Mouse (Mus musculus): ENCODE results near the gene Krt19. TPM values are rescaled to one million over a fixed set of nuclear protein-coding genes. Genes with fewer than 3 reads are reported as not detected.

The Krt19 gene
- total and polyA plus RNA-seq, 2 experiments: 2.4 to 4.5 TPM

DNA sequence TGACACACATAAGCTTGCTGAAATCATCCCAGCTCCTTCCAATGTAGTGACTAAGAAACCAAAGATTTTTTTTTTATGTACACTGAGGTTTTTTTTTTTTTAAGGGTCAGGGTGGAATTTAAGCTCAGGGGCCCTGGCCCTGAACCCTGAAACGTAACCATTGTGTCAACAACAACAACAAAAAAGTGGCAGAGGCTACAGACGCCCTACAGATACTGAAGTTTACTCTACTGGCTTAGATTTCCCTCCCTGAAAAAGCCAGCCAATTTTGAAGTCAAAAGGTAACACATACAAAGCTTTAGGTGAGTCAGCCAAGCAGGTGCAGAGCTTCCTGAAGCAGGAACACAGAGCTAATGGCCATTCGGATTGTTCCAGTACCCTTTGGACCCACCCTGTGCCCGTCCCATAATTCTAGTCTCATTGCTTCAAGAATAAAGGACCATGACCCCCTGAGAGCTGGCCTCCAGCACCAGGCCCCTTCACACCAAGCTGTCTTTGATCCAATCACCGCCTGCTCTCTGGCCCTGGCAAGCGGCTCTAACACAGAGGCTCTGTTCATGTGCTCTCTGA is 9.5 kb upstream of the Krt19 start:
- H3K27me3 ChIP-seq (ENCODE audit: control insufficient read depth, insufficient read depth, low read length): no peaks in the 10 kb centered on the region
- no peak for TF ChIP-seq CTCF (IDR thresholded peaks at IDR 0.05; ENCODE audit: low read depth, low read length)
- no peaks in the 10 kb centered on the region for H3K79me2 ChIP-seq (ENCODE audit: control insufficient read depth, insufficient read depth, low read length)
- DNase-seq (ENCODE audit: extremely low read depth, low read depth, low spot score): no peak
- H3K4me1 ChIP-seq (ENCODE audit: control insufficient read depth, insufficient read depth, low read length): no peaks in the 10 kb centered on the region
- H3K9ac ChIP-seq (ENCODE audit: low read depth, low read length): no peak overlapping the region
- no peaks in the 10 kb centered on the region for H3K36me3 ChIP-seq (ENCODE audit: control insufficient read depth, insufficient read depth, low read length)
- WGBS: 51% methylated on average over 6 of the region's 6 CpGs
- no peak overlapping the region for H3K4me3 ChIP-seq (ENCODE audit: insufficient read depth, low read depth, low read length)
- no peak overlapping the region for H3K27ac ChIP-seq (replicated peaks; ENCODE audit: insufficient read depth, low read depth, low read length)

DNA sequence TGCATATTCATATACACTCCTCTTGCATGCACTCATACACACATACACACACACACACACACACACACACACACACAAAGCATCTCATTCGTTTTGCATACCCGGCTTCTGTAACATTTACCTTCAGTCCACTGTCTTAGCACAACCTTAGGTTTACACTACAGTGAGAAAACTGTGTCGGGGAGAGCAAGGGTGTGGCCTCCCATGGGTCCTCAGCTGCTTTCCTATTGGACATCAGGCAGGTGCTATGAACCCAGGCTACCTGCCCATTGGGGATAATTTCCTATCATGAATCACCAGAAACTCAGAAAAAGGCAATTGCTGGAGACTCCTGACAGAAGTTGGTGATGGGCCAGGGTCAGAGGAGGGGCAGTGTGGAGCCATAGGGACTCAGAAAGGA is 8.9 kb upstream of the Krt19 start:
- TF ChIP-seq POLR2A (IDR thresholded peaks at IDR 0.05; ENCODE audit: extremely low read depth, insufficient read depth, low read length) (no peak), CTCF (IDR thresholded peaks at IDR 0.05; ENCODE audit: low read depth, low read length) (no peak)
- Histone ChIP-seq H3K27ac (replicated peaks; ENCODE audit: insufficient read depth, low read depth, low read length) (no peak overlapping the region), H3K79me2 (ENCODE audit: control insufficient read depth, insufficient read depth, low read length) (no peaks in the 10 kb centered on the region), H3K9ac (ENCODE audit: low read depth, low read length) (no peak overlapping the region), H3K36me3 (ENCODE audit: control insufficient read depth, insufficient read depth, low read length) (no peaks in the 10 kb centered on the region), H3K4me1 (ENCODE audit: control insufficient read depth, insufficient read depth, low read length) (no peaks in the 10 kb centered on the region), H3K4me3 (ENCODE audit: insufficient read depth, low read depth, low read length) (no peak overlapping the region), H3K27me3 (ENCODE audit: control insufficient read depth, insufficient read depth, low read length) (no peaks in the 10 kb centered on the region)
- 66% methylated on average over 3 of the region's 3 CpGs for WGBS
- DNase-seq (ENCODE audit: extremely low read depth, low read depth, low spot score): no peak

DNA sequence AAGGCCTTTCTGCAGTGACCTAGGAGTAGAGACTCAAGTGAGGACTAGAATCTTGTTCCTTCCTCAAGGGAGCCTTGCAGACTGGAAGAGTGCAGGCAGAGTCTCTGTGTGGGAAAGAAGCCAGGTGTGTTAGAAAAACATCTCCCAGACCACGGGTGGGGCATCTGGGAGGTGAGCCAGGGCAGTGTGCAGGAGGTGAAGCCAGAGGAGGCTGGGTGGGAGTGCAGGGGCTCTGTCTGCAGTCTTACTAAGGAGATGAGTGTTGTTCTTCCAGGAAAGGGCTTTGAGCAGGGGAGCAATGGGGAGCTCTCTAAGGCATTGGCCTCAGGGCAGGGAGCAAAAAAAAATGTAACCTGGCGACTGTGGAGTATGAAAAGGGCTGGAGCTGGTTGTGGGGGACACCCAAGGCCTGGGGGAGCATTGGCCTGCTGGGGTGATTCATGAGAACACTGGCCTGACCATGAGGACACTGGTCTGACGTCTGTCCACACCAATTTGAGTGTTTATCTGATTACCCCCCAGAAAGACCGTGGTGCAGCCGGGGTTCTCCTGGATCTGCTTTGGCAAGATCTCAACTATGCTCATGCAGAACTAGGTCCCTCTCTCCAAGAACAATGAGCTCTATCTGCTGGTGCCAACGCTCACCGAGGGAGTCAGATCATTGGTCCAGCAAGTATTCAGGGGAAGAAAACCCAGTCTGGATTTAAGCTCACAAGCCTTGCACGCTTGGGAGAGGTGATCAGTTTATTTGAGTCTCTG is 7.2 kb upstream of the Krt19 start:
- Histone ChIP-seq H3K27ac (replicated peaks; ENCODE audit: insufficient read depth, low read depth, low read length) (no peak overlapping the region), H3K27me3 (ENCODE audit: control insufficient read depth, insufficient read depth, low read length) (no peaks in the 10 kb centered on the region), H3K36me3 (ENCODE audit: control insufficient read depth, insufficient read depth, low read length) (no peaks in the 10 kb centered on the region), H3K4me3 (ENCODE audit: insufficient read depth, low read depth, low read length) (no peak overlapping the region), H3K9ac (ENCODE audit: low read depth, low read length) (no peak overlapping the region), H3K4me1 (ENCODE audit: control insufficient read depth, insufficient read depth, low read length) (no peaks in the 10 kb centered on the region), H3K79me2 (ENCODE audit: control insufficient read depth, insufficient read depth, low read length) (no peaks in the 10 kb centered on the region)
- WGBS: 68% methylated on average over 8 of the region's 8 CpGs
- TF ChIP-seq POLR2A (IDR thresholded peaks at IDR 0.05; ENCODE audit: extremely low read depth, insufficient read depth, low read length): no peak
- DNase-seq (ENCODE audit: extremely low read depth, low read depth, low spot score): no peak

DNA sequence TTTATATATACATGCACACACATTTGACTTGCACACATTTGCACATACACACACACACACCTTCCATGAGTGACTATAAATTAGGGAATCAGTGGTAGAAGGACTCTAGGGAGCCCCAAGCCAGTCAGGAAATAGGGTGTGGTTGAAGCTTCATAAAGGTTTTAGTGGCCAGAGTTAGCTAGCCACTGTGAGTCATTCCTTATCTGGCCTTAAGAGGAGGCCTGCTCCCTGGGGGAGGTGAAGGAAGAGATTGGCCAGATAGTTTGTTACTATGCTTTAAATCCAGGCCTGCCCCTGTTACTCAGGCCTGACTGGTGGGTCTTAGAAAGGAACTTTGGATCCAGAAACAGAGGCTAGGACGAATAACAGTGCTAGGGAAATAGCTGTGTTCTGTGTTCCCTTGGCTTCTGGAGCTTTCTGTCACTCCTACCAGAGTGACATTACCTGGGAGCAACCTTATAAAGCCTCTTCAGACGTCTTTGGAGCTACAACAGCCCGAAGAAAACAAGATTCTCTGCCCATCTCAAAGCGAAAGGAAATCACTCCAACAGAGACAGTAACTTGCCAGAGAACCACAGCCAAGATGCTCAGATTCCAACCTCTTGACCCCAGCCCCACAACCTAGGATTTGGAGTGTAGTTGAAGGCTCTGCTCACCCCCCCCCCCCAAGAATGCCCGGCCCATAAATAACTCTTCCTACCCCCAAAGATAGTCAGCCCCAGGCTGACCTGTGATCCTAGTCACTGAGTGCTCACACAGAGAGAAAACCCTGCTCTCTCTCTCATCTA is 705 bp downstream of the Krt19 start:
- Histone ChIP-seq H3K27me3 (ENCODE audit: control insufficient read depth, insufficient read depth, low read length) (peaks cover 8% of the 10 kb centered on the region), H3K4me3 (ENCODE audit: insufficient read depth, low read depth, low read length) (no peak overlapping the region), H3K4me1 (ENCODE audit: control insufficient read depth, insufficient read depth, low read length) (no peaks in the 10 kb centered on the region), H3K27ac (replicated peaks; ENCODE audit: insufficient read depth, low read depth, low read length) (no peak overlapping the region), H3K9ac (ENCODE audit: low read depth, low read length) (no peak overlapping the region), H3K36me3 (ENCODE audit: control insufficient read depth, insufficient read depth, low read length) (no peaks in the 10 kb centered on the region), H3K79me2 (ENCODE audit: control insufficient read depth, insufficient read depth, low read length) (no peaks in the 10 kb centered on the region)
- no peak for DNase-seq (ENCODE audit: extremely low read depth, low read depth, low spot score)
- TF ChIP-seq POLR2A (IDR thresholded peaks at IDR 0.05; ENCODE audit: extremely low read depth, insufficient read depth, low read length): no peak
- TF ChIP-seq CTCF (IDR thresholded peaks at IDR 0.05; ENCODE audit: low read depth, low read length): no peak
- WGBS: 72% methylated on average over 5 of the region's 5 CpGs

DNA sequence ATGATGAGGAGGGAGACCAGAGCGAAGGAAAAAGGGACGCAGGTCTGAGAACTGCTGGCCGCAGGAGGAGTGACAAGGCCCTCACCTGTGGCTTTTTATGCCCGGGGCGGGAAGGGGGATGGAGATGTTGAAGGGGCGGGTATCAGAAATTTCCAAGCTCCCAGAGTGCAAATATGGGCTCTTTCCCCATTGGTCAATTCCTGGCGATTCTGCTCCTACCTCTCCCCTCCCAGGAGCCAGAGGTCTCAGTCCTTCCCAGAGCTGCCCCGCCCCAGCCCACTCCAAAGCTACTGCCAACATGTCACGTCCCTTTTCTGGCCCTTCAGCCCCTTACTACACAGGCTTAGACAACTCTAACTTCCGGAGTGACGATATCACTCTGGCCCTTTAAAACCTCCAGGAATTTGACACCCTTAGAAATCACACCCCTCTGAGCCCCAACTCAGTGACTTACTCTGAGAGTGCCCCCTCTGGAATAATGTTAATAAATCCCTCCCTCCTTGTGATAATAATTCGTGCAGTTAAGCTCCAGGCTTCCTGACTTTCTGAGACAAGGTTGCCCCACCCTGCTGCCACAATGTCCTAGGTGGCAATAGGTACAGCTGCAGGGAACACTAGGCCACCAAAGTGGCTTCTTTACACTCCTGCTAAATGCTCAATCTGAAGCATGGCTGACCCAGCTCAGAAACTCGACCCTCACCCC is 2.5 kb downstream of the Krt19 start:
- H3K4me3 ChIP-seq (ENCODE audit: insufficient read depth, low read depth, low read length): peak overlapping the region; percentile 51; the same call in 1 of the 2 replicates
- no peak overlapping the region for H3K9ac ChIP-seq (ENCODE audit: low read depth, low read length)
- no peak overlapping the region for H3K27ac ChIP-seq (replicated peaks; ENCODE audit: insufficient read depth, low read depth, low read length)
- no peak for DNase-seq (ENCODE audit: extremely low read depth, low read depth, low spot score)
- peaks cover 8% of the 10 kb centered on the region for H3K27me3 ChIP-seq (ENCODE audit: control insufficient read depth, insufficient read depth, low read length)
- no peak for TF ChIP-seq CTCF (IDR thresholded peaks at IDR 0.05; ENCODE audit: low read depth, low read length)
- no peak for TF ChIP-seq POLR2A (IDR thresholded peaks at IDR 0.05; ENCODE audit: extremely low read depth, insufficient read depth, low read length)
- H3K4me1 ChIP-seq (ENCODE audit: control insufficient read depth, insufficient read depth, low read length): no peaks in the 10 kb centered on the region
- no peaks in the 10 kb centered on the region for H3K79me2 ChIP-seq (ENCODE audit: control insufficient read depth, insufficient read depth, low read length)
- H3K36me3 ChIP-seq (ENCODE audit: control insufficient read depth, insufficient read depth, low read length): no peaks in the 10 kb centered on the region
- WGBS: 6% methylated on average over 13 of the region's 13 CpGs

Data from liver, adult 2 months (tissue).